In genomic region chr6:38737763-38738162, GRCm38 (mm10) we compare ENCODE assay signal across 13 mouse cellular contexts.
DNase-seq lines count a peak whose midpoint lies in the region; ATAC-seq and TF ChIP-seq lines count a peak whose summit lies in the region.
"Had no signal": no experiment of that assay in that cellular context is flagged by ENCODE, and none has a peak within 500 bp of the region (broad histone marks: within the 10 kb centered on the region; RNA-seq: fewer than 3 reads in every experiment).

No protein-coding gene starts in this region.

- H3K9ac ChIP-seq in liver, embryonic 12.5 days = no peak overlapping the region
- no peak overlapping the region for H3K9ac ChIP-seq in liver, embryonic 11.5 days (ENCODE audit: low read depth, low read length)
- H3K9ac ChIP-seq: hindbrain, embryonic 14.5 days had no signal

- H3K36me3 ChIP-seq in liver, embryonic 12.5 days = peaks cover 100% of the 10 kb centered on the region
- peaks cover 28% of the 10 kb centered on the region for H3K36me3 ChIP-seq in liver, embryonic 11.5 days (ENCODE audit: control insufficient read depth, insufficient read depth, low read length)

- H3K4me1 ChIP-seq in liver, embryonic 12.5 days = peaks cover 46% of the 10 kb centered on the region
- peaks cover 13% of the 10 kb centered on the region; the same call in 1 of the 2 replicates for H3K4me1 ChIP-seq in liver, embryonic 11.5 days (replicated peaks; ENCODE audit: control insufficient read depth, insufficient read depth, low read length)
- H3K4me1 ChIP-seq: embryonic facial prominence, embryonic 10.5 days had no signal

- ATAC-seq in liver, embryonic 12.5 days = no peak
- no peak for ATAC-seq in liver, embryonic 11.5 days (replicated peaks; ENCODE audit: low FRiP score)
- ATAC-seq in megakaryocyte progenitor cell, adult 5-6 weeks (replicated peaks; ENCODE audit: poor library complexity) = no peak

- 52% methylated on average over 2 of the region's 2 CpGs for WGBS in liver, embryonic 12.5 days (ENCODE audit: insufficient replicate concordance)
- WGBS in liver, embryonic 11.5 days = 48% methylated on average over 2 of the region's 2 CpGs

- peak; percentile 36 for TF ChIP-seq CTCF in gastrocnemius, adult 2 months (IDR thresholded peaks at IDR 0.05)

- intact Hi-C loops in gastrocnemius, adult 2 months (cut with DNase I) = loop anchor here (2.0 kb wide), 1 partner anchor 329 kb away; no protein-coding TSS in a partner anchor

- no peak for DNase-seq in gastrocnemius, adult 2 months
- DNase-seq in gastrocnemius, postnatal 10 days = no peak
- no peak for DNase-seq in liver, embryonic 11.5 days (ENCODE audit: low spot score)
- peak; percentile 53 to 58 for DNase-seq in B cell, adult 2 months
- peak; percentile 61 for DNase-seq in brain, adult 2 months (ENCODE audit: low read depth, low spot score)
- DNase-seq in natural killer cell, adult 2 months (ENCODE audit: low spot score in 2 of 2) = no peak
- DNase-seq: cerebellum, adult 18-20 months; kidney, adult 8-10 months; right cerebral cortex, postnatal 4 days had no signal

- H3K4me2 ChIP-seq in liver, embryonic 12.5 days = no peak overlapping the region
- no peak overlapping the region for H3K4me2 ChIP-seq in liver, embryonic 11.5 days
- H3K4me2 ChIP-seq: hindbrain, embryonic 14.5 days had no signal

- H3K9me3 ChIP-seq in liver, embryonic 12.5 days (replicated peaks) = no peaks in the 10 kb centered on the region
- H3K9me3 ChIP-seq in liver, embryonic 11.5 days (ENCODE audit: control insufficient read depth, low read length) = no peaks in the 10 kb centered on the region
- H3K9me3 ChIP-seq: embryonic facial prominence, embryonic 10.5 days had no signal

- no peaks in the 10 kb centered on the region for H3K27me3 ChIP-seq in liver, embryonic 12.5 days (replicated peaks)
- no peaks in the 10 kb centered on the region for H3K27me3 ChIP-seq in liver, embryonic 11.5 days (replicated peaks; ENCODE audit: control insufficient read depth, insufficient read depth, low read length)

- H3K27ac ChIP-seq in gastrocnemius, adult 2 months = no peak overlapping the region
- peak overlapping the region; percentile 59; the same call in 1 of the 2 replicates for H3K27ac ChIP-seq in liver, embryonic 12.5 days
- H3K27ac ChIP-seq in liver, embryonic 11.5 days (ENCODE audit: low read depth, low read length) = no peak overlapping the region
- H3K27ac ChIP-seq: embryonic facial prominence, embryonic 10.5 days; hindbrain, embryonic 14.5 days had no signal

- H3K4me3 ChIP-seq in gastrocnemius, adult 2 months = no peak overlapping the region
- H3K4me3 ChIP-seq in liver, embryonic 12.5 days = no peak overlapping the region
- no peak overlapping the region for H3K4me3 ChIP-seq in liver, embryonic 11.5 days (ENCODE audit: low read depth, low read length)
- H3K4me3 ChIP-seq: embryonic facial prominence, embryonic 10.5 days had no signal

Comparison
In these comparisons a context has a peak if more than half of its experiments do, and no peak if none do; other contexts are left out.
1. DNase-seq: peak in B cell, adult 2 months (2 of 2) and brain, adult 2 months (single experiment); none in gastrocnemius, adult 2 months (single experiment), gastrocnemius, postnatal 10 days (single experiment), liver, embryonic 11.5 days (single experiment) and natural killer cell, adult 2 months (0 of 2).